Mouse (Mus musculus) heart, adult 2 months (tissue): ENCODE results near the gene Prkacb.

Source experiments
- CTCF ChIP-seq: fragments of 200-600 bp; IDR thresholded peaks from 2 replicates; pipeline ENCODE4 v1.8.1; 2022; ENCODE audit warnings: antibody characterized with exemption, mild to moderate bottlenecking, moderate library complexity
- EP300 ChIP-seq: fragments of 200-500 bp; IDR thresholded peaks from 2 replicates; pipeline ENCODE4 v1.6.1; 2011; ENCODE audit warnings: low read depth, low read length, control low read depth; ENCODE audit not compliant: insufficient read depth
- POLR2A ChIP-seq: fragments of 200-500 bp; IDR thresholded peaks from 2 replicates; pipeline ENCODE4 v1.6.1; 2011; ENCODE audit warnings: mild to moderate bottlenecking, low read depth, low read length, control low read depth; ENCODE audit not compliant: insufficient read depth

DNA sequence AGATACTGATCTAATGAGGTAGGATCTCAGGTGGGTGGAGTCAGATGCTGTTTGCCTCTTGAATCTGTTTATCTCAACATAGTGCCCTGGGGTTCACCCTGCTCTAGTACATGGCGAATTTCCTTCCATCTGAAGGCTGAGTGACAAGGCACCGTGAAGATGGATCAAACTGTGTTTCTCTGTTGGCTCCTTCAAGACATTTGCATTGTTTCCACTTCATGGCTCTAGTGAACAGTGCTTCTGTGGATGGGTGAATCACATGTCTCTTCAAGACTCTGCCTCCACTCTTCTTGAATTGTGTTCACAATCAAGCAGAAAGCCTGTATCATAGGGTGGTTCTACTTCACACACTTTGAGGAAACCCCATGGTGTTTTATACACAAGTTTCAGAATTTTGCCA lies 47.5 kb upstream of the Prkacb start:
- TF ChIP-seq EP300 (no peak), CTCF (no peak), POLR2A (no peak)
